Mouse (Mus musculus) heart, embryonic 13.5 days (tissue): Measurements from ENCODE around the gene Gnat1. TPM values are rescaled to one million over a fixed set of nuclear protein-coding genes. Genes with fewer than 3 reads are reported as not detected.

ENCODE experiments used
- ATAC-seq: fragments of 200-750 bp; cut with Nextera tagmentation; 2 replicates; pipeline ENCODE4 v1.8.0; 2017; ENCODE audit warnings: moderate TSS enrichment; ENCODE audit not compliant: insufficient number of reproducible peaks, low FRiP score, low TSS enrichment; ENCODE audit errors: extremely low read depth
- H3K27ac ChIP-seq: fragments of 300-500 bp; sonication (generic); replicated peaks from 2 replicates; pipeline ENCODE4 v1.5.1; 2015; ENCODE audit warnings: moderate library complexity, mild to moderate bottlenecking, inconsistent platforms
- H3K27me3 ChIP-seq: fragments of 300-500 bp; sonication (generic); replicated peaks from 2 replicates; pipeline ENCODE4 v1.6.1; 2015; ENCODE audit warnings: mild to moderate bottlenecking, inconsistent platforms
- H3K36me3 ChIP-seq: fragments of 300-500 bp; sonication (generic); 2 replicates; pipeline ENCODE4 v1.6.1; 2015; ENCODE audit warnings: mild to moderate bottlenecking, inconsistent platforms
- H3K4me1 ChIP-seq: fragments of 300-500 bp; sonication (generic); 2 replicates; pipeline ENCODE4 v1.6.1; 2015; ENCODE audit warnings: inconsistent platforms
- H3K4me2 ChIP-seq: fragments of 300-500 bp; sonication (generic); 2 replicates; pipeline ENCODE4 v1.6.1; 2015; ENCODE audit warnings: inconsistent platforms, mild to moderate bottlenecking, moderate library complexity
- H3K4me3 ChIP-seq: fragments of 300-500 bp; sonication (generic); 2 replicates; pipeline ENCODE4 v1.5.1; 2015; ENCODE audit warnings: moderate library complexity, mild to moderate bottlenecking, inconsistent platforms
- H3K9ac ChIP-seq: fragments of 300-500 bp; sonication (generic); 2 replicates; pipeline ENCODE4 v1.6.1; 2015; ENCODE audit warnings: inconsistent platforms, mild to moderate bottlenecking, moderate library complexity
- H3K9me3 ChIP-seq: fragments of 300-500 bp; sonication (generic); 2 replicates; pipeline ENCODE4 v1.6.1; 2016; ENCODE audit warnings: inconsistent platforms
- WGBS: fragments of 180-500 bp; shearing (Covaris S2); methylation state at CpG from one replicate; pipeline ENCODE4 v1.1.7; 2015; ENCODE audit warnings: mixed read lengths; 5-methylcytosine and 5-hydroxymethylcytosine counted together
- polyA plus RNA-seq: library from polyadenylated mRNA; unstranded; fragments of >200 nt; fragmentation: Nextera tagmentation; extraction: Ambion mirVana; gene quantifications from 2 replicates; pipeline ENCODE4 v1.2.1, GENCODE M21; 2015

Gnat1 gene
- polyA plus RNA-seq, 1 experiment from 2014 or later = 0.90 TPM

DNA sequence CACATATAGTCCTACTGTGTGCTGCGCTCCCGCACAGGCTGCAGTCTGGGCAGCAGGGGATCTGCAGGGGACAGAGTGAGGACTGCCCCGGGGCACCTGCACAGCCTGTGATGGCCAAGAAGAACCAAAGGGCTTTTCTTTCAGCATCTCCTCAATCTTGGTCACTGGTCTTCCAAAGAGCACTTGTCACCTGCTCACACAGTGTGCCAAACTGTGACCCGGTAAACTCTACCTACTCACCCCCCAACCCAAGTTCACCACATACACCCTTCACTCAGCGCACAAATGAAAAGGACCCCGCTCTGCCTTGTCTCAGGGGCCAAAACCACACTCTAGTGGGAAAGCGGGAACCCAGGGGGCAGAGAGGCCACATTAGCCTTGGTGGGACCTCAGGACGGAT is 47.7 kb downstream of the Gnat1 start:
- Histone ChIP-seq H3K27me3 (no peaks in the 10 kb centered on the region), H3K9ac (peak overlapping the region; percentile 95), H3K4me3 (peak overlapping the region; percentile 84; the same call in 1 of the 2 replicates), H3K4me1 (peaks cover 77% of the 10 kb centered on the region), H3K9me3 (no peaks in the 10 kb centered on the region), H3K4me2 (peak overlapping the region; percentile 78), H3K27ac (peak overlapping the region; percentile 96; the same call in 1 of the 2 replicates), H3K36me3 (peaks cover 31% of the 10 kb centered on the region; the same call in 1 of the 2 replicates)
- 89% methylated on average over 8 of the region's 8 CpGs for WGBS
- ATAC-seq = no peak

DNA sequence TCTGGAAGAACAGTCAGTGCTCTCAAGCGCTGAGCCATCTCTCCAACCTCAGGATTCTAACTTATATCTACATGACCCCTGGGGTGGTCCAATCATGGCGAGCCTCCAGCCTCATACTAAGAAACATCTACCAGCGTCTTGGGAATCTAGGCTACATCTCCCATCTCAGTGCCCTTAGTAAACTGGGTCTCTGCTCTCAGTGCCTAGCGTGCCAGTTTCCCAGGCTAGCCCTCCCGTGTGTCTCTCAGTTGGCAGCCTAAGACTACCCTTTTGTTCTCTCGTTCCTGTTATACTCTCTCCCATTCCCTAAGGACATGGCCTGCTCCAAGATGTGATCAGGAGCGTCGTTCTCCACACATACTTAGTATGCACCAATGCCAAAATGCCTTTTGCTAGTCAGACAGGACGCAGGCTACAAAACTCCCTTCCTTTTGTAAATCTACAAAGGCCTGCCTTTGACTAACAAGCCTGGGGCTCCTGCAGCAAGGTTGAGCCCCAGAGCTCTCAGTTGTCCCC is 48.1 kb downstream of the Gnat1 start:
- 73% methylated on average over 9 of the region's 9 CpGs for WGBS
- Histone ChIP-seq H3K4me3 (0 out of 2 replicates have a peak overlapping the region, but pooled peaks have one; percentile 84), H3K4me1 (peaks cover 77% of the 10 kb centered on the region), H3K27ac (peak overlapping the region; percentile 84), H3K9me3 (no peaks in the 10 kb centered on the region), H3K27me3 (no peaks in the 10 kb centered on the region), H3K9ac (peak overlapping the region; percentile 95), H3K36me3 (peaks cover 31% of the 10 kb centered on the region; the same call in 1 of the 2 replicates), H3K4me2 (peak overlapping the region; percentile 78)
- no peak for ATAC-seq

DNA sequence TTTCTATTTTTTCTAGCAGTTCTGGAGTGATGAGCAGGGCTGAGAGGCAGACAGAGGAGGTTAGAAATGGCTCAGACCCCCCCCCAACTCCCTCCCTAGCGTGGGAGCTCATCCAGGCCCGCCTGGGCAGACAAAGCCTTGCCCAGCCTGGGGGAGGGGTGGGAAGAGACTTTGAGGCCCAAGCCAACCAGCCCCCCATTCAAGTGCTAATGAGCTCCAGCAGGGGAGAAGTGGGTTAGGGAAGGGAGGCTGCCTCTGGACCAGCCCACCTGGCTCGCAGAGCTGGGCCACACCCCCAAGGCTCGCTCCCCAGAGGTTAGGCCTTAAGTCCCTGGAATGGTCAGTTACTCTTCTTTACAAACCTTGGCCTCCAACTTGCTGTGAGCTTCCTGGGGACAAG is 48.9 kb downstream of the Gnat1 start:
- H3K4me1 ChIP-seq = peaks cover 76% of the 10 kb centered on the region
- no peaks in the 10 kb centered on the region for H3K27me3 ChIP-seq
- H3K9me3 ChIP-seq = no peaks in the 10 kb centered on the region
- peak overlapping the region; percentile 46 for H3K4me2 ChIP-seq
- H3K4me3 ChIP-seq = 0 out of 2 replicates have a peak overlapping the region, but pooled peaks have one; percentile 5
- ATAC-seq = no peak
- H3K27ac ChIP-seq = peak overlapping the region; percentile 84
- peaks cover 36% of the 10 kb centered on the region for H3K36me3 ChIP-seq
- H3K9ac ChIP-seq = peak overlapping the region; percentile 95
- 17% methylated on average over 4 of the region's 4 CpGs for WGBS

DNA sequence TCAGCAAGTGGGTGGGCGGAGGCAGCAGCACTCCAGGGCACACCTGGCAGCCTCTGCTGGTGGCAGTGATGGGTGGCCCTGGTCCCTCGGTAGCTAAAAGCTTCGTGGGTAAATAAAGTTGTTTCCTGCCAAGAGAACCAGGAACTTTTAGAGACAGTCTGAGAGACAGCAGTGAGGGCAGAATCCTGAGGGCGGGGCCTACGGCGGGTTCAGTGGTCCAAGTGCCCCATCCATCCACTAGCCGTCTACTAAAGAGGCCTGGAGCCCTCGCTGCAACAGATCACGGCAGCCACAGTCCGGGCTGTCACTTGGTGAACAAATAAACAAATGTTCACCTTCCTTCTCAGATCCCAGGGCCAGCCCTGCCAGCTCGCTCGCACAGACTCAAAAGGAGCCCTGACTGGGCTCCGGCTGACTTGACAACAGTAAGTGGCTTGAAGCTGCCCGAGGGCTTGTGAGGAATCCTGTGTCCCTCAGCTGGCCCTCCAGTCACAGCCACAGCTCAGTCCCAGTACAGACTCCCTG is 49.5 kb downstream of the Gnat1 start:
- H3K27ac ChIP-seq = peak overlapping the region; percentile 84
- ATAC-seq = no peak
- WGBS = 31% methylated on average over 14 of the region's 14 CpGs
- H3K4me3 ChIP-seq = peak overlapping the region; percentile 5; the same call in 1 of the 2 replicates
- no peaks in the 10 kb centered on the region for H3K9me3 ChIP-seq
- H3K27me3 ChIP-seq = no peaks in the 10 kb centered on the region
- H3K4me1 ChIP-seq = peaks cover 81% of the 10 kb centered on the region
- H3K4me2 ChIP-seq = peak overlapping the region; percentile 46
- H3K36me3 ChIP-seq = peaks cover 42% of the 10 kb centered on the region
- peak overlapping the region; percentile 95 for H3K9ac ChIP-seq

DNA sequence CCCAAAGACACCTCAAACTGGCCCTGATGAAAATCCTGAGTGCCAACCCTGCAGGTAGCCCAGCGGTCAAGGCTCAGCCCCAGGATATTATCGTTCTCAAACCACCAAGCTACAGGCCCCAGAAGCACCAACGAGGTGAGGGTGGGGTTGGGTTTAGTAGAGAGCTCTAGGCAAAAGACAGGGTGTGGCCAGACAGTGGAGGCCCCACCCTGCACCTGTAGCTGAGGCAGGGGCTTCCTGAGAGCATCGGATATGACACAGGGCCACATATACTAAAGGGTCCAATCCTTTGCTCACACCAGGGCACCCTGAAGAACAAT is 50.1 kb downstream of the Gnat1 start:
- 47% methylated on average over 4 of the region's 4 CpGs for WGBS
- Histone ChIP-seq H3K27ac (peak overlapping the region; percentile 84), H3K4me1 (peaks cover 87% of the 10 kb centered on the region), H3K9me3 (no peaks in the 10 kb centered on the region), H3K4me2 (peak overlapping the region; percentile 46), H3K4me3 (no peak overlapping the region), H3K9ac (peak overlapping the region; percentile 95), H3K27me3 (no peaks in the 10 kb centered on the region), H3K36me3 (peaks cover 48% of the 10 kb centered on the region)
- no peak for ATAC-seq

DNA sequence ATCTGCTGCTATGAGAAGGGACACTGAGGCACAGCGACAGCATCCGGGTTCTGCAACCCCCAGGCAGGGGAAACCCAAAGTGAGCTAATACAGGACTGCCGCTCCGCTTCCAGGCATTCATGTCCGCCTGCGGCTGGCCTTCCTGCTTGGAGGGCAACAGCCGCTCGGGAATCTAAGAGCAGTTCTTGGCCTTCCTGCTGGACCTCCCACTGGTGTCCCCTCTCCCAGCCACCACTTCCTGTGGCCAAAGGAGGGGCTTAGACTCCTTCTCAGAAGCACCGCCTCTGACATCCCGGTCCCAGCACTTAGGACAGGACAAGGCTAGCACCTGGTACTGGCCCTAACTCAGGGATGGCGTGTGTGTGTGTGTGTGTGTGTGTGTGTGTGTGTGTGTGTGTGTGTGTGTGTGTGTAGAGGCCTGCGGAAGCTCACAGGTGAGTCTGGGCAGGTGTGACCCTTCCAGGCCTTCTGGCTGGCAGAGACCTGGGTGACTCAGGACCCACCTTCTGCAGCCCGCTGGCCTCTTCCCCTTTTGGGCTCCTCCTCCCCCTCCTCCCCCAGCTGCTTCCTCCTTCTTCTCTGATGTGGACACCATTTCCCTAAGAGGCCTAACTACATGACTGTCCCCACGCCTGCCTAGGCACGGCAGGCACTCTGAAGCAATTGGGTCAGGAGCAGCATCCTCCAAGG is 50.6 kb downstream of the Gnat1 start:
- no peaks in the 10 kb centered on the region for H3K9me3 ChIP-seq
- ATAC-seq = no peak
- H3K27ac ChIP-seq = peak overlapping the region; percentile 84
- peaks cover 52% of the 10 kb centered on the region for H3K36me3 ChIP-seq
- H3K27me3 ChIP-seq = no peaks in the 10 kb centered on the region
- H3K9ac ChIP-seq = peak overlapping the region; percentile 95
- H3K4me3 ChIP-seq = 0 out of 2 replicates have a peak overlapping the region, but pooled peaks have one; percentile 1
- peaks cover 92% of the 10 kb centered on the region for H3K4me1 ChIP-seq
- 46% methylated on average over 14 of the region's 15 CpGs for WGBS
- peak overlapping the region; percentile 46 for H3K4me2 ChIP-seq

DNA sequence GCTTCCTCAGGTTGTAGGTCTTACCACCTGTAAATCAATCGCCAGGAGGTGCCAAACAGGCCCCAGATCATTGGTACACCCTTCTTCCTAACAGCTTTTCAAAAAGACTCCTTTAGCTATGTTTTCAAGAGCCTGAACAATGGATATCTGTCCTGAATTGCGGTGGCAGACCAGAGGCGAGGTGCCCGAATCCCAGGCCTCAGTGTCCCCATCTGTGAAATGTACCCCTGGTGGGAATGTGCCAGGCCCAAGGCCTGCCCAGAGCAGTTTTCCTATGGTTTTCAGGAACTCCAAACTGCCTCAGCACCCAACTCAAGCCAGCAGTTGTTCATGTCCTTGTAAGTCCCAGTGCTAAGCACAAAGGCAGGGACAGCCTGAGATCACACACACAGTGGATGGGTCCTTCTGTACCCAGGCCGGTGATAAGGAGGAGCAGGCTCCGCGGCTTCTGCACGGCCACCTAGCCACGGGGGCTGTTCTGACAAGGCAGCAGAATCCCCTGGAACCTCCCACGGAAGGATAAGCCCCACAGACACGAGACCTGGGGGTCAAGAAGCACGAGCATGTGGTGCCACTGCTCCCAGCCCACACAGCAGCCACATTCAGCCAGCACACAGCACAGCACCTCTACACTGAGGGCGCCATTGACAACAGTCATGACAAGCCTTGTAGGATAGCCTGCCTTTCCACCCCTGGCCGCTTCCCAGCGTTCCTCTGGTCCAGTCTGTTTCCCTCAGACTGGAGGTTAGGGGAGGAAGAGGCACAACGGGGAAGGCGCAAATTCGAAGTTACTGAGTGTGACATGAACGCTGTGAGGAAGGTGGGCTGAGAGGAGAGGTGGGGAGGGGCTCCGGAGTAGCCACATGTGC is 51.9 kb downstream of the Gnat1 start:
- H3K9me3 ChIP-seq = no peaks in the 10 kb centered on the region
- peak overlapping the region; percentile 50 for H3K4me2 ChIP-seq
- 0 out of 2 replicates have a peak overlapping the region, but pooled peaks have one; percentile 1 for H3K4me3 ChIP-seq
- 28% methylated on average over 20 of the region's 20 CpGs for WGBS
- H3K9ac ChIP-seq = peak overlapping the region; percentile 95
- H3K36me3 ChIP-seq = peaks cover 62% of the 10 kb centered on the region
- no peak for ATAC-seq
- peaks cover 94% of the 10 kb centered on the region for H3K4me1 ChIP-seq
- H3K27ac ChIP-seq = peak overlapping the region; percentile 84
- H3K27me3 ChIP-seq = no peaks in the 10 kb centered on the region

DNA sequence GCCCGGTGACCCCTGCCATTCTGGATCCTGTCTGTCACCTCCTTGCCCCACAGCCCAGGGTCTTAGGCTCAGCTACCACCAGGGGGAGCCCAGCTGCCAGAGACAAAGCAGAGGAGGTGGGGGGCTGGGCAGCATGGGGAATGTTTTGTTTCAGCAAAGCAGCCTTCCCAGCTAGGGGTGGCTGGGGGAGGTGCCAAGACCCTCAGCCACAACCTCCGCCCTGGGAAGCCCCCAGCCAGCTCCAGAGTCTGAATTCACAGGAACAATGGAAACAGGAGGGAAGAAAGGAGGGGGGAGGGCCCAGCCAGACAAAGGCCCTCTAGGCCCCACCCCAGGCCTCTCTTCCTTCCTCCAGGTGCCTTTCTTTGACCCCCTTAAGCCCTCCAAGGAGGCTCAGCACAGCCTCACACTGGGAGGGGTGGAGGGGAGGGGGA is 52.7 kb downstream of the Gnat1 start:
- peaks cover 63% of the 10 kb centered on the region for H3K36me3 ChIP-seq
- H3K27ac ChIP-seq = peak overlapping the region; percentile 84
- 0% methylated on average over 2 of the region's 2 CpGs for WGBS
- H3K4me2 ChIP-seq = peak overlapping the region; percentile 50
- no peaks in the 10 kb centered on the region for H3K9me3 ChIP-seq
- H3K4me1 ChIP-seq = peaks cover 92% of the 10 kb centered on the region
- peak overlapping the region; percentile 95 for H3K9ac ChIP-seq
- H3K4me3 ChIP-seq = 0 out of 2 replicates have a peak overlapping the region, but pooled peaks have one; percentile 13
- peak; percentile 38 for ATAC-seq
- H3K27me3 ChIP-seq = no peaks in the 10 kb centered on the region

DNA sequence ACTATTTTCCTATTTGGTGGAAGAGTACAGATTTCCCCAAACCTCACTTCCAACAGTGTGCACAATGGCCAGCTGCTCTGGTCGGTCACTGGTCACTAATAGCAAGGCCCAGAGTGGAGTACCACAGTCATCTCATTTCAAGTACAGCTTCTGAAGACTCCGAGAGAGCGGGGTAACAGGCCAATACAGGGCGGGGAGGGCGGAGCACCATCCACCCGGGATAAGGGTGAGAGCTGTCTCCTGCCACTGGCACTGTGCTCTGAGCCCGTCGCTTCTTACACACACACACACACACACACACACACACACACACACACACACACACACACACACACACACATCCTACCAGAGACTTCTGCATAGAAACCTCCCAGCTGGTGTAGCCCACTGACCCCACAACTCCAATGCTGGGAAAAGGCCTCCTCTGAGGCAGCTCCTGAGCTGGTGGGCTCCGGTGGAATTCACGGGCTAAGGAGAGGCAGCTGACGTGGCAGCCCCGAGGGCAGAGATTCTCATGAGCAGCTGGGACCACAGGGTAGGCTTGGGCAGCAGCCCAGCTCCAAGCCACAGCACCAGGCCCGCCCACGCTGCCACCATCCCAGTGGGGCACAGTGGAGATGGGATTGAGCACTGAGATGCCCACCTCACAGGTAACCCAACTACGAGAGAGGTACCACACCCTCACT is 53.2 kb downstream of the Gnat1 start:
- peak overlapping the region; percentile 50 for H3K4me2 ChIP-seq
- no peaks in the 10 kb centered on the region for H3K27me3 ChIP-seq
- 0 out of 2 replicates have a peak overlapping the region, but pooled peaks have one; percentile 13 for H3K4me3 ChIP-seq
- H3K36me3 ChIP-seq = peaks cover 62% of the 10 kb centered on the region
- H3K4me1 ChIP-seq = peaks cover 92% of the 10 kb centered on the region
- peak overlapping the region; percentile 84 for H3K27ac ChIP-seq
- peak overlapping the region; percentile 95 for H3K9ac ChIP-seq
- 42% methylated on average over 14 of the region's 15 CpGs for WGBS
- ATAC-seq = no peak
- H3K9me3 ChIP-seq = no peaks in the 10 kb centered on the region

DNA sequence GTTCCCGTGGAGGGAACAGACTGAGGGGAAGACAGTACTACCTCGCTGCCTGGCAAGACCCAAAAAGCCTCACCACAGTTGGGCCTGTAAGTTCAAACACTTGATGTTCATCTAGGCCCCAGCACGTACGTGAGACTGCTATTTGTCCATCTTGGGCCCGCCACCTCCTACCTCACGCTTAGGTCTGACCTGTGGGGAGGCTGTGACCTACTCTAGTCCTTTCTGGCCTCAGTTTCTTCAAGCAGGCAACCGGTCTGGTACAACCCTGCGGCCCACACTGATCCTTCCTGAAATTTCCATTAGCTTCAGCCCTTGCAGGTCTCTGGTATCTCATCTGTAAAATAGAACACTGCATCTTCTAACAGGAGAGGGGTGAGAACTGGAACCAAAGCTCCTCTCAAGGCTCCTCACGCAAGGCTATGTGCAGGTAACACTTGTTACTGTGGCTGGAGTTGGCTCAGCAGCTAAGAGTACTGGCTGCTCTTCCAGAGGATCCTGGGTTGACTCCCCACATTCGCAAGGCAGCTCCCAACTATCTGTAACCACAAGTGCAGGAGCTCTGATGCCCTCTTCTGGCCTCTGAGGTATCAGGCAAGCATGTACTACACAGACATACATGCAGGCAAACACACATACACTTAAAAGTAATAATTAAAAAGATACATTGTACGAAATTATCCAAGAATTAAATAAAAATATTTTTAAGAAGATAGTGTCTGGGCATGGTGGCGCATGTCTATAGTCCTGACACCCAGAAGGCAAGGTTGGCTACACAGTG is 54.0 kb downstream of the Gnat1 start:
- 86% methylated on average over 12 of the region's 12 CpGs for WGBS
- no peaks in the 10 kb centered on the region for H3K27me3 ChIP-seq
- no peak for ATAC-seq
- H3K9ac ChIP-seq = peak overlapping the region; percentile 61
- H3K9me3 ChIP-seq = no peaks in the 10 kb centered on the region
- peaks cover 60% of the 10 kb centered on the region for H3K36me3 ChIP-seq
- peaks cover 92% of the 10 kb centered on the region for H3K4me1 ChIP-seq
- H3K4me2 ChIP-seq = no peak overlapping the region
- peak overlapping the region; percentile 84 for H3K27ac ChIP-seq
- no peak overlapping the region for H3K4me3 ChIP-seq
